Mouse (Mus musculus) neural tube, embryonic 13.5 days (tissue): ENCODE measurements around the gene Cnn2. TPM values are rescaled to one million over a fixed set of nuclear protein-coding genes. Genes with fewer than 3 reads are reported as not detected.
A peak's percentile ranks its signal among the peaks of the same experiment; 100 is the strongest.

Experiments used
- ATAC-seq: fragments of 200-750 bp; cut with Nextera tagmentation; 2 replicates; pipeline ENCODE4 v1.8.0; 2017; ENCODE audit warnings: low read depth, mild to moderate bottlenecking, moderate TSS enrichment, moderate library complexity
- H3K27ac ChIP-seq: fragments of 300-500 bp; sonication (generic); replicated peaks from 2 replicates; pipeline ENCODE4 v1.5.1; 2015; ENCODE audit warnings: moderate library complexity, mild to moderate bottlenecking, inconsistent platforms
- H3K27me3 ChIP-seq: fragments of 300-500 bp; sonication (generic); 2 replicates; pipeline ENCODE4 v1.6.1; 2015; ENCODE audit warnings: mild to moderate bottlenecking, inconsistent platforms
- H3K36me3 ChIP-seq: fragments of 300-500 bp; sonication (generic); 2 replicates; pipeline ENCODE4 v1.6.1; 2015; ENCODE audit warnings: mild to moderate bottlenecking, inconsistent platforms
- H3K4me1 ChIP-seq: fragments of 300-500 bp; sonication (generic); replicated peaks from 2 replicates; pipeline ENCODE4 v1.6.1; 2015; ENCODE audit warnings: inconsistent platforms
- H3K4me2 ChIP-seq: fragments of 300-500 bp; sonication (generic); 2 replicates; pipeline ENCODE4 v1.6.1; 2015; ENCODE audit warnings: inconsistent platforms, mild to moderate bottlenecking, moderate library complexity
- H3K4me3 ChIP-seq: fragments of 300-500 bp; sonication (generic); 2 replicates; pipeline ENCODE4 v1.5.1; 2015; ENCODE audit warnings: mild to moderate bottlenecking, inconsistent platforms
- H3K9ac ChIP-seq: fragments of 300-500 bp; sonication (generic); 2 replicates; pipeline ENCODE4 v1.6.1; 2015; ENCODE audit warnings: moderate library complexity, mild to moderate bottlenecking, inconsistent platforms
- H3K9me3 ChIP-seq: fragments of 300-500 bp; sonication (generic); 2 replicates; pipeline ENCODE4 v1.6.1; 2016; ENCODE audit warnings: inconsistent platforms
- WGBS: fragments of 180-500 bp; shearing (Covaris S2); methylation state at CpG from one replicate; pipeline ENCODE4 v1.1.7; 2015; 5-methylcytosine and 5-hydroxymethylcytosine counted together
- polyA plus RNA-seq: library from polyadenylated mRNA; unstranded; fragments of >200 nt; fragmentation: Nextera tagmentation; extraction: Ambion mirVana; gene quantifications from 2 replicates; pipeline ENCODE4 v1.2.1, GENCODE M21; 2015

Cnn2 gene
- polyA plus RNA-seq, 1 experiment from 2014 or later = 55.6 TPM

DNA sequence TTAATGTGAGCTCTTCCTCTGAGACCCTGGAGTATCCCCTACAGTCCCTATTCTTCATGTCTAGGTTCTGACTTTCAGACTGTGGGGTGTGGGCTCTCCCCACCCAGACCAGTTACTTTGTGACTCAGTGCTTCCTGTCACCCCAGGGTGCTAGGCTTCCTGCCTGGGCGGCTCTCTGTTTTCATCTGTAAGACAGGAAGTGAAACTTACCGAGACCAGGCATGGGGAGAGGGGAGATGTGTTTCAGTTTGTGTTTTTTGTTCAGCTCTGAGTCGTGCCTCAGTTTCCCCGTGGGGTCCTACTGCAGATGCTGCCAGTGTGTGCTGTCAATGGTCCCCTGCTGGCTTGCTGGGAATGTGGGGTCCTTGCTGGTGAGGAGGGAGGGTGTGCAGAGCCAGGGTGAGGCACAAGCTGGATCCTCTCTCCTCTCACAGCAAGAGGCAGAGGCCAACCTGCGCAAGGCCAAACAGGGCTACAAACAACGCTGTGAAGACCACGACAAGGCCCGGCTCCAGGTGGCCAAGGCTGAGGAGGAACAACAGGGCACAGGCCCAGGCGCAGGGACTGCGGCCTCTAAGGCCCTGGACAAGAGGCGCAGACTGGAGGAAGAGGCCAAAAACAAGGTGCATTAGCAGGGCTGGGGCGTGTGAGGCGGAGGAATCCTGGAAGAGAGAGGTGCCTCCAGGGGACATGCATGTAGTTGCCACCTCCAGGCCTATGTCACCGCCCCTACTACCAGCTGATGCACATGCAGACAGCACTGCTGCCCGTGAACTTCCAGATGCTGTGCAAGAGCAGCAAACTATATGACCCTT is 36.1 kb downstream of the Cnn2 start:
- WGBS = 78% methylated on average over 15 of the region's 15 CpGs
- ATAC-seq = no peak
- H3K36me3 ChIP-seq = no peaks in the 10 kb centered on the region
- H3K27me3 ChIP-seq = peaks cover 13% of the 10 kb centered on the region
- no peak overlapping the region for H3K4me3 ChIP-seq
- peaks cover 5% of the 10 kb centered on the region; the same call in 1 of the 2 replicates for H3K4me1 ChIP-seq
- H3K27ac ChIP-seq = no peak overlapping the region
- no peaks in the 10 kb centered on the region for H3K9me3 ChIP-seq
- no peak overlapping the region for H3K9ac ChIP-seq
- H3K4me2 ChIP-seq = no peak overlapping the region

DNA sequence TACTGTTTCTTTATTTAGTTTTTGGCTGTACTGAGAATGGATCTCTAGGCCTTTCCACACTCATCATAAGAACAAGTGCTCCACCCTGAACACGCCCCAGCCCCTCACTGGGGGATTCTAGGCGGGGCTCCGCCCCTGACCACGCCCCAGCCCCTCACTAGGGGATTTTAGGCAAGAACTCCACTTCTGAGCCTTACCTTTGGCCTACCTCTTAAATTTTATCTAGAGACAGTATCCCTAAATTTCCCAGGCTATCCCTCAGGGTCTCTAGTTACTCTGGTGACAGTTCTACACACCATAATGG is 36.6 kb downstream of the Cnn2 start:
- no peak for ATAC-seq
- no peaks in the 10 kb centered on the region for H3K9me3 ChIP-seq
- 53% methylated on average over 4 of the region's 4 CpGs for WGBS

GRCm38 (mm10) chr10:80025463-80025862 is 37.1 kb downstream of the Cnn2 start:
- H3K9ac ChIP-seq = no peak overlapping the region
- H3K27ac ChIP-seq = no peak overlapping the region
- WGBS = 70% methylated on average over 10 of the region's 10 CpGs
- no peaks in the 10 kb centered on the region for H3K4me1 ChIP-seq
- H3K27me3 ChIP-seq = peaks cover 3% of the 10 kb centered on the region
- H3K4me2 ChIP-seq = no peak overlapping the region
- no peaks in the 10 kb centered on the region for H3K9me3 ChIP-seq
- no peak overlapping the region for H3K4me3 ChIP-seq
- no peaks in the 10 kb centered on the region for H3K36me3 ChIP-seq
- ATAC-seq = no peak

More for the DNA sequence above, 36.6 kb downstream of the Cnn2 start:
- no peak overlapping the region for H3K4me2 ChIP-seq
- peaks cover 7% of the 10 kb centered on the region for H3K27me3 ChIP-seq
- H3K9ac ChIP-seq = no peak overlapping the region
- H3K4me3 ChIP-seq = no peak overlapping the region
- H3K4me1 ChIP-seq = no peaks in the 10 kb centered on the region
- no peak overlapping the region for H3K27ac ChIP-seq
- no peaks in the 10 kb centered on the region for H3K36me3 ChIP-seq

DNA sequence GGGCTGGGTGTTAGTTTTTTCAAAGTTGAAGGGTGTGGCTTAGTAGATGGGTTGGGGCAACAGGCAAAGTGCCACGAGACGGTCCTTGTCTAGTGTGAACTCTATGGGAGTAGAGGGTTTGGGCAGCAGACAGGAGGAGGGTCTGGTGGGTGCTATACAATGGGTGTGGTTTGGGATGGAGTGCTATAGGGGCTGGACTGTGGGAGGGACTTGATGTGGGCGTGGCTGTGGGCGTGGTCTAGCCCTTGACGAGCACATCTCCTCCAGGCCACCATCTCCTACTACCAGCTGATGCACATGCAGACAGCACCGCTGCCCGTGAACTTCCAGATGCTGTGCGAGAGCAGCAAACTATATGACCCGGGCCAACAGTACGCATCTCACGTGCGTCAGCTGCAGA is 37.5 kb downstream of the Cnn2 start:
- H3K36me3 ChIP-seq = no peaks in the 10 kb centered on the region
- no peak for ATAC-seq
- H3K27me3 ChIP-seq = no peaks in the 10 kb centered on the region; the same call in 1 of the 2 replicates
- WGBS = 59% methylated on average over 12 of the region's 12 CpGs
- no peaks in the 10 kb centered on the region for H3K9me3 ChIP-seq
- no peak overlapping the region for H3K9ac ChIP-seq
- H3K4me3 ChIP-seq = no peak overlapping the region
- H3K4me2 ChIP-seq = no peak overlapping the region
- H3K4me1 ChIP-seq = no peaks in the 10 kb centered on the region
- H3K27ac ChIP-seq = no peak overlapping the region

GRCm38 (mm10) chr10:80027681-80028520 is 39.5 kb downstream of the Cnn2 start:
- Histone ChIP-seq H3K36me3 (no peaks in the 10 kb centered on the region), H3K4me1 (no peaks in the 10 kb centered on the region), H3K4me3 (no peak overlapping the region), H3K4me2 (no peak overlapping the region), H3K27ac (no peak overlapping the region), H3K27me3 (no peaks in the 10 kb centered on the region), H3K9ac (no peak overlapping the region), H3K9me3 (no peaks in the 10 kb centered on the region)
- WGBS = 77% methylated on average over 20 of the region's 20 CpGs
- no peak for ATAC-seq

DNA sequence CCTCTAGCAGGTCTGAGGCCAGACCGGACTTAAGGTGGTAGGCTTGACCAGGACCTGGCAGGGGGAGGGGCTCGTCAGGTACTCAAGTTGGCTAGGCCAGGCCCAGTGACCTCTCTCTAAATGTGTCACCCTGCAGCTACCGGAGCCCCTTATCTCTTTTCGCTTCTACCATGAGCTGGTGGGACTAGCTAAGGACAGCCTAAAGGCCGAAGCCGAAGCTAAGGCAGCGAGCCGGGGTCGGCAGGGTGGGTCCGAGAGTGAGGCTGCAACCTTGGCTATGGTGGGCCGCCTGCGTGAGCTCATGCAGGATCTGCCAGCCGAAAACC is 40.1 kb downstream of the Cnn2 start:
- Histone ChIP-seq H3K4me3 (no peak overlapping the region), H3K36me3 (no peaks in the 10 kb centered on the region), H3K27me3 (no peaks in the 10 kb centered on the region), H3K4me1 (no peaks in the 10 kb centered on the region), H3K4me2 (no peak overlapping the region), H3K9ac (no peak overlapping the region), H3K27ac (no peak overlapping the region), H3K9me3 (no peaks in the 10 kb centered on the region)
- WGBS = 92% methylated on average over 13 of the region's 13 CpGs
- ATAC-seq = no peak

DNA sequence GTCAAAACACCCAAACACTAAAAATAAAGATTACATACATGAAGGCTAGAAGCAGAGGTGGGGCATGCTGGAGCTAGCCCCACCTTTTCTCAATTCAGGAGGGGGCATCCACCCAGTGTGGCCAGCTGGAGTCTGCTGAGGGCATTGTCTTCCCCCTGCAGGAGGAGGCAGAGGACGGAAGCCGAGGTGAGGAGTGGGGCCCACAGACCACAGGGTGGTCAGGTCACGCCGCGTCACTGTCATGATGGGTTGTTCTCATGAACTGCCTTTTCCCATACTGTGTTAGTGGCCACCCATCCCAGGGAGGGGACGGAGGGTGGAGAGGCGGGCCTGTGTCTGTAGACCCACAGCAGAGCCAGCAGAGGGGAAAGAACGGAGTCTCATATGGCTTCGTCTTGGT is 41.8 kb downstream of the Cnn2 start:
- no peak overlapping the region for H3K9ac ChIP-seq
- no peaks in the 10 kb centered on the region for H3K9me3 ChIP-seq
- no peak for ATAC-seq
- 80% methylated on average over 9 of the region's 9 CpGs for WGBS
- H3K4me3 ChIP-seq = no peak overlapping the region
- H3K27ac ChIP-seq = no peak overlapping the region
- no peaks in the 10 kb centered on the region; the same call in 1 of the 2 replicates for H3K4me1 ChIP-seq
- no peaks in the 10 kb centered on the region for H3K27me3 ChIP-seq
- H3K4me2 ChIP-seq = no peak overlapping the region
- peaks cover 9% of the 10 kb centered on the region for H3K36me3 ChIP-seq

DNA sequence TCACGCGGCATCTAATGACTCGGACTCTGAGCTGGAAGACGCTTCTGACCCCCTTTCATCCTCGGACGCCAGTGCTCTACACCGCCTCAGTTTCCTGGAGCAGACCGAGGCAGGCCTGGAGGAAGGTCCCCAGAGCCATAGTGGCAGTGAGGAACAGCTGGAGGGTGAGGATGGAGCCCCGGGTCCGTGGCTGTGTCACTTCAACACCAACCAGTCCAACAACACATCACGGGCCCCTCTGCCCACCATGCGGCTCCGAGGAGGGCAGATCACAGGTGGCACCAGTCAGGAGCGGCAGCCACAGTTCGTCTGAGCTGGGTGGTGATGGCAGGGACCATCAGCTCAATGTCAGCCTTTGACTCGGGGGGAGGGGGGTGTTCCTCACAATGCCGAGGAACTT is 42.4 kb downstream of the Cnn2 start:
- Histone ChIP-seq H3K9me3 (no peaks in the 10 kb centered on the region), H3K4me2 (no peak overlapping the region), H3K4me1 (no peaks in the 10 kb centered on the region; the same call in 1 of the 2 replicates), H3K27ac (no peak overlapping the region), H3K36me3 (peaks cover 14% of the 10 kb centered on the region), H3K9ac (no peak overlapping the region), H3K27me3 (no peaks in the 10 kb centered on the region), H3K4me3 (no peak overlapping the region)
- WGBS = 87% methylated on average over 17 of the region's 17 CpGs
- no peak for ATAC-seq

GRCm38 (mm10) chr10:80032799-80033480 is 44.6 kb downstream of the Cnn2 start:
- Histone ChIP-seq H3K27me3 (no peaks in the 10 kb centered on the region), H3K27ac (peak overlapping the region; percentile 23; the same call in 1 of the 2 replicates)

GRCm38 (mm10) chr10:80033511-80034391 is 45.4 kb downstream of the Cnn2 start:
- WGBS = 42% methylated on average over 9 of the region's 9 CpGs
- peaks cover 39% of the 10 kb centered on the region for H3K36me3 ChIP-seq
- no peak overlapping the region for H3K4me3 ChIP-seq
- peaks cover 15% of the 10 kb centered on the region for H3K4me1 ChIP-seq
- no peak overlapping the region for H3K9ac ChIP-seq
- peak overlapping the region; percentile 23; the same call in 1 of the 2 replicates for H3K27ac ChIP-seq
- H3K4me2 ChIP-seq = no peak overlapping the region
- ATAC-seq = no peak
- no peaks in the 10 kb centered on the region for H3K27me3 ChIP-seq
- no peaks in the 10 kb centered on the region for H3K9me3 ChIP-seq

More at GRCm38 (mm10) chr10:80032799-80033480, 44.6 kb downstream of the Cnn2 start:
- H3K36me3 ChIP-seq = peaks cover 36% of the 10 kb centered on the region
- no peak overlapping the region for H3K4me2 ChIP-seq
- 78% methylated on average over 5 of the region's 5 CpGs for WGBS
- H3K9me3 ChIP-seq = no peaks in the 10 kb centered on the region
- H3K4me3 ChIP-seq = no peak overlapping the region
- H3K9ac ChIP-seq = peak overlapping the region; percentile 14
- ATAC-seq = no peak
- peaks cover 7% of the 10 kb centered on the region for H3K4me1 ChIP-seq

DNA sequence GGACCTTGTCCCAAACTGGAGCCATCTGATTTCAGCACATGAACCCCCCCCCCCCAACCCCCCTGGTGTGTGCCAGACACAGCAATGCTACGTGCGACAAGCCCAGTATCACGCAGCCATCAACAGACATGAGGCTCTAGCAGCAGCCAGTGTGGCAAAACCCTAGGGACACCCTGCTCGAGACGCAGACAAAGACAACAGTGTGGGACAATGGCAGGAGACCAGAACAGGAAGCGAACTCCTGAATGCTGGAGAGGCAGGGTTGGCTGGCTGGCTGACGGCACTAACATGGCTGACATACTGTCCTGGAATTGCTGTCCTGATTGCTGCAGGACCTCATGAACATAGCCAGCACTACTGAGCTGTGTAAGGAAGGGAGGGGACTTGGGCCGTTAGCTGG is 46.8 kb downstream of the Cnn2 start:
- 0 out of 2 replicates have a peak overlapping the region, but pooled peaks have one; percentile 18 for H3K27ac ChIP-seq
- H3K4me1 ChIP-seq = peaks cover 20% of the 10 kb centered on the region
- H3K4me3 ChIP-seq = no peak overlapping the region
- H3K9ac ChIP-seq = 0 out of 2 replicates have a peak overlapping the region, but pooled peaks have one; percentile 1
- no peaks in the 10 kb centered on the region for H3K27me3 ChIP-seq
- H3K9me3 ChIP-seq = no peaks in the 10 kb centered on the region
- H3K36me3 ChIP-seq = peaks cover 39% of the 10 kb centered on the region
- no peak overlapping the region for H3K4me2 ChIP-seq
- 75% methylated on average over 8 of the region's 8 CpGs for WGBS
- no peak for ATAC-seq
